Mouse (Mus musculus) CH12.LX (cell line): ENCODE measurements around the gene Adamtsl3. TPM values are rescaled to one million over a fixed set of nuclear protein-coding genes. Genes with fewer than 3 reads are reported as not detected.

Source experiments
- DNase-seq: peaks from one replicate; pipeline ENCODE4 v3.0.0-alpha.2; 2013; ENCODE audit errors: extremely low read depth
- H3K27ac ChIP-seq: 2 replicates; pipeline ENCODE4 v1.5.1; 2012; ENCODE audit warnings: low read depth, mild to moderate bottlenecking, control low read depth, moderate library complexity; ENCODE audit not compliant: insufficient read depth
- H3K27me3 ChIP-seq: replicated peaks from 2 replicates; pipeline ENCODE3; 2012; ENCODE audit warnings: inconsistent platforms
- H3K36me3 ChIP-seq, 2 experiments: replicated peaks in 1 of 2; 2 replicates each; pipeline versions ENCODE3 to v1.6.1; 2012; ENCODE audit warnings: inconsistent platforms in 1 of 2, low read length in 1 of 2, mild to moderate bottlenecking in 1 of 2, mixed read lengths in 1 of 2, moderate library complexity in 1 of 2; ENCODE audit not compliant: control insufficient read depth in 1 of 2, insufficient read depth in 1 of 2
- H3K4me1 ChIP-seq, 2 experiments: 2 replicates each; pipeline ENCODE4 v1.6.1; 2012; ENCODE audit warnings: inconsistent platforms in 1 of 2, moderate library complexity in 1 of 2; ENCODE audit not compliant: insufficient read depth in 2 of 2, control insufficient read depth in 1 of 2
- H3K4me2 ChIP-seq: 2 replicates; pipeline ENCODE4 v1.6.1; 2012; ENCODE audit warnings: low read depth, mild to moderate bottlenecking, control low read depth; ENCODE audit not compliant: poor library complexity, insufficient read depth, severe bottlenecking
- H3K4me3 ChIP-seq, 3 experiments: fragments of 150-350 bp in 1 of 3; sonication (generic) in 1 of 3; replicated peaks in 1 of 3; 2 replicates each; pipeline versions ENCODE3 to v1.5.1; 2011 to 2012; ENCODE audit warnings: low read depth in 2 of 3, low read length in 2 of 3, mild to moderate bottlenecking in 2 of 3, moderate library complexity in 2 of 3, control low read depth in 1 of 3, improper control_type of control experiment in 1 of 3, inconsistent platforms in 1 of 3, mixed read lengths in 1 of 3; ENCODE audit not compliant: poor library complexity in 1 of 3
- H3K79me2 ChIP-seq: replicated peaks from 2 replicates; pipeline ENCODE4 v1.6.1; 2012; ENCODE audit warnings: mild to moderate bottlenecking, moderate library complexity; ENCODE audit not compliant: control insufficient read depth, poor library complexity, insufficient read depth, severe bottlenecking; ENCODE audit errors: extremely low read depth
- H3K9ac ChIP-seq: 2 replicates; pipeline ENCODE4 v1.6.1; 2012; ENCODE audit warnings: low read depth, mild to moderate bottlenecking, control low read depth, moderate library complexity; ENCODE audit not compliant: insufficient read depth
- H3K9me3 ChIP-seq: replicated peaks from 2 replicates; pipeline ENCODE3; 2012; ENCODE audit warnings: low read length, inconsistent platforms, mixed read lengths
- BHLHE40 ChIP-seq: IDR thresholded peaks from 2 replicates; pipeline ENCODE4 v1.6.1; 2011; ENCODE audit warnings: mild to moderate bottlenecking, low read depth, low read length, improper control_type of control experiment
- CHD1 ChIP-seq: IDR thresholded peaks from 2 replicates; pipeline ENCODE4 v1.6.1; 2012; ENCODE audit warnings: low read depth, low read length, improper control_type of control experiment, inconsistent platforms
- CHD2 ChIP-seq: IDR thresholded peaks from 2 replicates; pipeline ENCODE4 v1.6.1; 2011; ENCODE audit warnings: low read length, improper control_type of control experiment
- CTCF ChIP-seq, 2 experiments: IDR thresholded peaks in 1 of 2; conservative IDR thresholded peaks in 1 of 2; 2 replicates each; pipeline ENCODE4 v1.5.1; 2011 to 2012; ENCODE audit warnings: low read depth in 2 of 2, low read length in 2 of 2, improper control_type of control experiment in 1 of 2, inconsistent platforms in 1 of 2, mild to moderate bottlenecking in 1 of 2, moderate library complexity in 1 of 2
- E2F4 ChIP-seq: IDR thresholded peaks from 2 replicates; pipeline ENCODE4 v1.6.1; 2011; ENCODE audit warnings: low read depth, low read length, improper control_type of control experiment; ENCODE audit not compliant: insufficient replicate concordance
- ELF1 ChIP-seq: IDR thresholded peaks from 2 replicates; pipeline ENCODE4 v1.6.1; 2014; ENCODE audit warnings: low read depth, mild to moderate bottlenecking, inconsistent platforms, low read length, improper control_type of control experiment
- ETS1 ChIP-seq: conservative IDR thresholded peaks from 2 replicates; pipeline ENCODE4 v1.6.1; 2012; ENCODE audit warnings: low read depth, mild to moderate bottlenecking, inconsistent platforms, low read length, improper control_type of control experiment, moderate library complexity
- GABPA ChIP-seq: IDR thresholded peaks from 2 replicates; pipeline ENCODE4 v1.6.1; 2012; ENCODE audit warnings: low read depth, low read length, improper control_type of control experiment, inconsistent platforms; ENCODE audit not compliant: insufficient replicate concordance
- HCFC1 ChIP-seq: IDR thresholded peaks from 2 replicates; pipeline ENCODE4 v1.6.1; 2012; ENCODE audit warnings: low read depth, mild to moderate bottlenecking, inconsistent platforms, low read length, improper control_type of control experiment
- JUND ChIP-seq: conservative IDR thresholded peaks from 2 replicates; pipeline ENCODE4 v1.6.1; 2011; ENCODE audit warnings: low read depth, low read length, improper control_type of control experiment
- KAT2A ChIP-seq: IDR thresholded peaks from 2 replicates; pipeline ENCODE4 v1.6.1; 2012; ENCODE audit warnings: low read length, improper control_type of control experiment, inconsistent platforms; ENCODE audit not compliant: insufficient replicate concordance
- MAZ ChIP-seq: IDR thresholded peaks from 2 replicates; pipeline ENCODE4 v1.6.1; 2012; ENCODE audit warnings: low read depth, mild to moderate bottlenecking, inconsistent platforms, low read length, improper control_type of control experiment, moderate library complexity
- MEF2A ChIP-seq: IDR thresholded peaks from 2 replicates; pipeline ENCODE4 v1.6.1; 2014; ENCODE audit warnings: low read depth, mild to moderate bottlenecking, inconsistent platforms, low read length, improper control_type of control experiment, borderline replicate concordance
- MYC ChIP-seq: IDR thresholded peaks from 2 replicates; pipeline ENCODE4 v1.6.1; 2011; ENCODE audit warnings: low read depth, mild to moderate bottlenecking, improper control_type of control experiment, low read length
- NELFE ChIP-seq: IDR thresholded peaks from 2 replicates; pipeline ENCODE4 v1.6.1; 2011; ENCODE audit warnings: low read depth, low read length, improper control_type of control experiment
- NRF1 ChIP-seq: IDR thresholded peaks from 2 replicates; pipeline ENCODE4 v1.6.1; 2014; ENCODE audit warnings: low read depth, mild to moderate bottlenecking, inconsistent platforms, low read length, improper control_type of control experiment, moderate library complexity
- PAX5 ChIP-seq: IDR thresholded peaks from 2 replicates; pipeline ENCODE4 v1.6.1; 2012; ENCODE audit warnings: low read length, inconsistent platforms, mixed read lengths
- POLR2A ChIP-seq: IDR thresholded peaks from 2 replicates; pipeline ENCODE4 v1.6.1; 2011; ENCODE audit warnings: low read depth, mild to moderate bottlenecking, improper control_type of control experiment, low read length
- POLR2AphosphoS2 ChIP-seq: IDR thresholded peaks from 2 replicates; pipeline ENCODE4 v1.6.1; 2011; ENCODE audit warnings: low read depth, low read length, improper control_type of control experiment
- RCOR1 ChIP-seq: conservative IDR thresholded peaks from 2 replicates; pipeline ENCODE4 v1.6.1; 2012; ENCODE audit warnings: low read depth, mild to moderate bottlenecking, inconsistent platforms, low read length, improper control_type of control experiment
- SIN3A ChIP-seq: IDR thresholded peaks from 2 replicates; pipeline ENCODE4 v1.6.1; 2012; ENCODE audit warnings: low read length, improper control_type of control experiment, inconsistent platforms
- USF2 ChIP-seq: conservative IDR thresholded peaks from 2 replicates; pipeline ENCODE4 v1.6.1; 2011; ENCODE audit warnings: low read depth, low read length, improper control_type of control experiment
- ZC3H11A ChIP-seq: IDR thresholded peaks from 2 replicates; pipeline ENCODE4 v1.6.1; 2012; ENCODE audit warnings: low read depth, mild to moderate bottlenecking, inconsistent platforms, low read length, improper control_type of control experiment
- dilution Hi-C: fragments of 300-500 bp; cut with MboI; formaldehyde crosslinking; loops from 2 replicates; pipeline ENCODE4 v1.14.3; 2020; ENCODE audit warnings: low sequenced_read_pairs; ENCODE audit not compliant: extremely low pct_unique_long_range_greater_than_20kb, extremely low pct_ligation_motif_present
- in situ Hi-C: fragments of 300-500 bp; cut with MboI; formaldehyde crosslinking; loops from 3 replicates; pipeline ENCODE4 v1.14.3; 2019; ENCODE audit warnings: low sequenced_read_pairs, low pct_ligation_motif_present, low pct_unique_long_range_greater_than_20kb, mixed read lengths
- polyA plus RNA-seq: library from polyadenylated mRNA; unstranded; fragments of >175 nt; gene quantifications from 2 replicates; pipeline ENCODE4 v1.2.1, GENCODE M21; 2012; ENCODE audit warnings: low read depth; ENCODE audit not compliant: insufficient read length
- total RNA-seq, 2 experiments: library from RNA; depleted of rRNA; stranded (reverse); fragments of 300-350 nt in 1 of 2; fragments of >200 nt in 1 of 2; gene quantifications; 2 replicates each; pipeline ENCODE4 v1.2.3; 2012 to 2014

Adamtsl3 gene
- total and polyA plus RNA-seq, 3 experiments: not detected

- Histone ChIP-seq H3K4me1 (peaks cover 0 to 6% of the 10 kb centered on the region in 2 experiments; a peak in 2 of 4 replicates), H3K9me3 (no peaks in the 10 kb centered on the region), H3K27me3 (peaks cover 5% of the 10 kb centered on the region), H3K79me2 (no peaks in the 10 kb centered on the region), H3K27ac (no peak overlapping the region), H3K4me2 (no peak overlapping the region), H3K9ac (no peak overlapping the region), H3K4me3 (no peak overlapping the region), H3K36me3 (no peaks in the 10 kb centered on the region)
- no peak for DNase-seq
- TF ChIP-seq CTCF (conservative IDR thresholded peaks at IDR 0.05 in 1 of 2, IDR thresholded peaks at IDR 0.05 in 1 of 2; ENCODE audit: low read depth in 2 of 2, low read length in 2 of 2) (no peak), POLR2AphosphoS2 (no peak), E2F4 (no peak), RCOR1 (no peak), MAZ (no peak), USF2 (no peak), JUND (no peak), CHD1 (no peak), MEF2A (no peak), NELFE (no peak), BHLHE40 (no peak), KAT2A (no peak), POLR2A (no peak), PAX5 (no peak), SIN3A (no peak)
- dilution Hi-C loops: no loop called here
- in situ Hi-C loops: no loop called here
Measured at GRCm38 (mm10) chr7:82341476-82341875, 6.0 kb downstream of the Adamtsl3 start.

- no peak for DNase-seq
- Histone ChIP-seq H3K4me1 (no peaks in the 10 kb centered on the region; a peak in 1 of 4 replicates), H3K27ac (no peak overlapping the region), H3K9me3 (no peaks in the 10 kb centered on the region), H3K27me3 (peaks cover 5% of the 10 kb centered on the region), H3K4me3 (no peak overlapping the region), H3K79me2 (no peaks in the 10 kb centered on the region), H3K4me2 (no peak overlapping the region), H3K36me3 (no peaks in the 10 kb centered on the region), H3K9ac (no peak overlapping the region)
- dilution Hi-C loops (no loop called here), in situ Hi-C loops (no loop called here)
- no peak for TF ChIP-seq ZC3H11A
- no peak for TF ChIP-seq HCFC1
- no peak for TF ChIP-seq GABPA
- no peak for TF ChIP-seq RCOR1
- TF ChIP-seq MAZ: no peak
- TF ChIP-seq ETS1: no peak
- no peak for TF ChIP-seq ELF1
- no peak for TF ChIP-seq KAT2A
- no peak for TF ChIP-seq NRF1
- TF ChIP-seq PAX5: no peak
- no peak for TF ChIP-seq MYC
- no peak for TF ChIP-seq SIN3A
- no peak for TF ChIP-seq CHD2
- TF ChIP-seq BHLHE40: no peak
Measured at GRCm38 (mm10) chr7:82346706-82347105, 11.2 kb downstream of the Adamtsl3 start.
